Mouse (Mus musculus) stomach, postnatal 0 days (tissue): ENCODE measurements at regions not wholly inside any gene's neighbourhood (a gene's known extent, or its start where the extent isn't known, plus 50 kb on each side); places are given as distances from the start of the nearest gene placed in this dataset.

Experiments used
- CTCF ChIP-seq: IDR thresholded peaks from 2 replicates; pipeline ENCODE4 v1.5.1; 2016; ENCODE audit warnings: antibody characterized with exemption, low read depth, mild to moderate bottlenecking, moderate library complexity
- EP300 ChIP-seq: optimal IDR thresholded peaks from 2 replicates; pipeline ENCODE3; 2016; ENCODE audit warnings: antibody characterized with exemption

DNA sequence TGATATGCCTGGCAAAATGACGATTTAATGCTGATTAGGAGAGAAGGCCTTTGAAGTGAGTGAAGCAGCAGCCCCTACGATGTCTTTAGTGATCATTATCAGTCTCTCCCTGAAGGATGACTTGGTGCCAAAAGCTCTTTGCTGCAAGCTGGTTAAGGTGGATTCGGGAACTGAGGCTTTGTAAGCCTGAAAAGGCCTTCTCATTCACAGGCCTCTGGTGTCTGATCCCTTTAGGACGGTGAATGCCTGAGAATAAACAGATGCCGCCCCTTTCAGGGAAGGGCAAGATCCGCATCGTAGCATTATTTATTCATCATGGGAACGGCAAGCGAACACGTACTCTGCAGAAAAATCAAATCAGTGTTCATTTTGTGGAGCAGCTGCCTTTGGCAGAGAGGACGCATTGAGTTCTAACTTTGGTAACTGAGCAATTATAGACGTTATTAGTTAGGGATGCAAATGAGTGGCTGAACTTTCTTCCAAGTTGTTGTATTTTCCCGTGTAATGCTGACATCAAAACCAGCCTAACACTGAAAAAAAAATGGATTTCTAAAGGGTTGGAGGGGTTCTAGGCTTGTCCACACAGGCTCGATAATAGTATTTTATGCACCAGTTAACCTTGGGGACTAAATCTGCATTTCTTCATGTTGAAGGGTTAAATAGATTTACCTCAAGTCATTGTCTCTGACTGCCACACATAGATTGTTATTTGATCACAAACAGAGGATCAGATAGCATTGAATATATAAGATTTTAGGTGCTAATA lies 156.2 kb downstream of the Fbxo8 start:
- TF ChIP-seq CTCF = no peak
- no peak for TF ChIP-seq EP300
